Mouse (Mus musculus) NIH3T3 (cell line): ENCODE data around the gene Shld1.

Source experiments
- DNase-seq: peaks from one replicate; pipeline ENCODE4 v3.0.0-alpha.2; 2012; ENCODE audit warnings: low read depth

The Shld1 gene

DNA sequence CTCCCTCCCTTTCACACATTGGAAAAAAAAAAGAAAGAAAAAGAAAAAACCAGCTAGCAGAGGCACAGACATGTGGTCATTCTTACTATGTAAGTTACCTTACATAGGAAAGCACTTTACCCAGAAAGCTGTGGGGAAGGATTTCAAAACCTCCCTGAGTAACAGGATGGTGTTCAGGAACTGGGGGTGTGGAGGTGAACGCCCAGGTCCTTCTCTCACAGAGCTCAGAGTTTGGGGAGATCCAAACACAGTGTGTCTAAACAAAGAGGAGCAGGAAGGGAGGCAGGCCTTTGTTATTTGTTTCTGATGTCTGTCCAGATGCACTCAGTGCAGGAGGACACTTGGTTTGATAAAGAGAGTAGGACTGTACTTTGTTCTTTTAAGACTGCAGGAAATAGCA is 5.6 kb downstream of the Shld1 start:
- no peak for DNase-seq

DNA sequence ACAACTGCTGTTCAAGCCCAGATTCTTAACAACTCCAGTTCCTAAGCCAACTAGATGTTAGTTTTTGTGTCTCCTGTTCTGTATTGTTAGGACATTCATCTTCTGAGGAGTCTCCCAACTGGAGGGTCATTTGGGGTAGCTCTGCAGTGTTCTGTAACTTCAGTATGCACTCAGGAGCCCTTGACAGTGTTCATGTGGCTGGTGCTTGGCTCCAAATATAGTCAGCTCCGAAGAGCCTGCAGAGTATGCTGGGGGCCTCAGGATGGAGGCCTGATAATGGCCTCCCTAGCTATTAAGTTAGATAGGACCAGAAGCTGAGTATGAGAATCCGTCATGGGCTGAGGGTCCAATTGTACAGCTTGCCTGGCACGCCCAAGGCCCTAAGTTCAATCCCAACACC is 7.2 kb downstream of the Shld1 start:
- DNase-seq, result no peak

DNA sequence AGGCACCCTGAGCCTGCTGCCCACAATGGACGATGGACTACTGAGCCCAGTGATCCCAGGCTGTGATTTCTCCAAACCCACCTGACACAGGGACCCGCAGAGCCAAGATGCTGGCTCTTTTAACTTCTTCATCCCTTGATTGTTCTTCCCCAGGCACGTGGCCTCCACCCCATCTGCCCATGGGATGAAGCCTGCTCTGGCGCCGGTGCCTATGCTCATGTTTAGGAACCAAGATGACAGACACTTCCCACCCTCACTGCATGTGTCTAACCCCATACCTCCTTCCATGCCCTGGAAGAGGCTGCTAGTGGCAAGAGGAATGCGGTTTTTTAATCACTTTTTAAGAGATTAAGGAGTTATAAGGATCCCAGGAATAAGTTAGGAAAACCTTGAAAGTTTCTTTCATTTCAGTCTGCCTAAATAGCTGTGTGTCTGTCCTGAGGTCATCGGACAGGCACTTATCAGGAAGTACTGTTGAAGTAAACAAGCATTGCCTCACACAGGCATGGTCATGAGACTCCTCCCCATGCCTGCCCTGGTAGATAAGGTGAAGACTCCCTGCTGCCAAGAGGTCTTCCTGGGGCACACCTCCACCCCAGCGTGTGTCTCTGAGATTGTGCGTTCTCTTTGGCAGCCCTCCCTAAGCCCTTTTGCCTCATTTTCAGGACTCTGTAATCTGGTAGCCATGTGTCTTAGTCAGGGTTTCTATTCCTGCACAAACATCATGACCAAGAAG is 8.8 kb downstream of the Shld1 start:
- no peak for DNase-seq

DNA sequence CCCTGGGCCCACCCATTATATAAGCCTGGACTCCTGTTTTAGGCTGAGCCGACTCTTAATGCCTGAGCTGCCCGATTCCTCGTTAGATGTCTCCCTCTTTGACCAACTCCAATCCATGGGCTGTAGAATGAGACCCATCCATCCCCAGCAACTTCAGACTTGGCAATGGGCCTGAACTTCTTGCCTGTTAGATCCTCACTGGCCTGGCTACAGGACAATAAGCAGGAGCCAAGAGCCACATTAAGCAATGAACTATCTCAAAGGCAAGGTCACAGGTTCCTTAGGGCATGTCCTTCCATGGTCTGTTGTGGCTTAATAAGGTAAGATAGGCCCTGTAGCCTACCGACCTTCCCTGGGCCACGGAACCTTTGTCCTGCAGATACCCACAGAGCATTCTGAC is 9.8 kb downstream of the Shld1 start:
- DNase-seq, result no peak

DNA sequence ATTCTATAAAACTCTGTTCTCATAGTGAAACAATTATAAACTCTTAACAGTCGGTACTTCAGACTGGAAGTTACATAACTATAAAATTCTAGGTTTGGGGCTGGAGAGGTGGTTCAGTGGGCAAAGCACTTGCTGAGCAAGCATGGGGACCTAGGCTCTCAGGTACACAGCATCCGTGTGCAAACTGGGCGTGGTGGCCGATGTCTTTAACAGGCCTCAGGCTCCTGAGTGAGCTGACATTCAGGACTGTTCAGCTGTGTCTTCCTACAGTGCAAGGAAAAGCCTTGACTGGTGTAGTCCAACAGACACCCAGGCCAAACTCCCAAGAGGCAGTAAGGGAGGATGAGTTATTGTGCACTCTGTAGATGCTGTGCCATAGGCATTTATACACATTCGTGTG is 10.5 kb downstream of the Shld1 start:
- DNase-seq, result no peak

DNA sequence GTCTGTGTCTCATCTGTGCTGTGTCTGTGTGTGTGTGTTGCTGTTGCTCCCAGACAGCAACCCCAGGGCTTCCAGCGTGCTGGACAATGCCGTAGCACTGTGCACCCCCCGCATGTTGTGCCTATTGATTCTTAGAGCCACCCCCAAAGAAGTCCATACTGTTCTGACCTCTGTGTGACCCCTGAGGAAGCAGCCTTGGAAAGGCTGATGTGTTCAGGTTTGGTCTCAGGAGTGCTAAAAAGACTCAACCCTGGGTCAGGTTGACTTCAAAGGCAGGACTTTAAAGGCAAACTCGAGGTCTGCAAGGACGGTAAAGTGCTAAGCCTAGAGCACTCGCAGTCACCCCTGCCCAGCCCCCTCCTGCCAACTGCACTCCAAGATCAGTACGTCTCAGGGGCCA is 11.0 kb downstream of the Shld1 start:
- DNase-seq, result no peak

DNA sequence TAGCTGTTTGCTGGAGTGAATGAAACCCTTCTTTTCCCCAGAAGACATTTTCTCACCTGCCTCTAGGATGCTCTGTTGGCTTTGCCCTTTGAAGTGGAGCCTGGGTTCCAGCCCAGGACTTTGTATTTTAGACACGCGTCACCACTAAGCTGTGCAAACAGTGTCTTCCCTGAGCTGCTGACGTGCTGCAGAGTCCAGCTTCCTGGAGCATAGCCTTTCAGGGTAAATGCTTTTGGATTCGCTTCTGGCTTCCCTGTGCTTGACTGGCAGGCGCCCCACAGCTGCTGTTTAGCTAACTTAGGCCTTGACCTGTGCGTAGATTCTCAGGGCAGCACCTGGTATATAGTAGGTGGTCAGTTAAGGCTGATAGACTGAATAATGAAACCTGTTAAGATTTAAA is 11.7 kb downstream of the Shld1 start:
- DNase-seq, result no peak

DNA sequence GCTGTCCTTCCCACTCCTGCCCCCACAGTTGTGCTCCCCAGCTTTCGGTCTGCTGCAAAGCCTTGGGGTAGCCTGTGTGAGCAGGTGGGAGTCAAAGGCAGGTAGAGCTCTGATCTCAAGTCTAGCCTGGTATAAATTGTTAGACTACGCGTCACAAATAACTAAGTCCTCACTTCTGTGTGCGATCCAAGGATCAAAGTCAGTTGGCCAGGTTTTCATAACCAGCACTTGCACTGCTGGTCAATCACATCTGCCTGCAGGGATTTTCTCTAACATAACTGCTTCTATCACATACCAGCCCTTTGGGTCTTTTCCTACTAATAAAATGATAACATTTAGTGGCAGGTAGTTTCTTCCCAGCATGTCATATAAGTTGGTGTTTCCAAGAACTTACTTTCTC is 14.2 kb downstream of the Shld1 start:
- DNase-seq, result no peak

DNA sequence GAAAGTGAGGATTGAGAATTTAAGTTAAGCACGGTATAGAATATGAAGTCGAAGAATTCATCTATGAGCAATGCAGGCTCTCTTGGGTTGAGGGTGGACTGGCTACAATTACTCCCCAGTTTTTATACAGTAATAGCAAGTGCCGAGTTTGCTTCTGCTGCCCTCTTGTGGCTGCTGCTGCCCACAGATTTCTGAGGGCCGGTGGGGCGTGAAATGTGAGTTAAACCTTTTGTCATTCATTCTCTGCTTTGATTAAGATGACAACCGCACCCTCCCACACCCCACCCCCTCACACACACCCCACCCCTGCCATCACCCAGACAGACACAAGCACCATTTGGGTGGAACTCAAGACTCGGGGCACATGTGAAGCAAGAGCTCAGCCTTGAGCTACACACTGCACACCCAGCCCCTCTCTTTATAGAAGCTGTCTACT is 14.7 kb downstream of the Shld1 start:
- DNase-seq, result peak; percentile 84

DNA sequence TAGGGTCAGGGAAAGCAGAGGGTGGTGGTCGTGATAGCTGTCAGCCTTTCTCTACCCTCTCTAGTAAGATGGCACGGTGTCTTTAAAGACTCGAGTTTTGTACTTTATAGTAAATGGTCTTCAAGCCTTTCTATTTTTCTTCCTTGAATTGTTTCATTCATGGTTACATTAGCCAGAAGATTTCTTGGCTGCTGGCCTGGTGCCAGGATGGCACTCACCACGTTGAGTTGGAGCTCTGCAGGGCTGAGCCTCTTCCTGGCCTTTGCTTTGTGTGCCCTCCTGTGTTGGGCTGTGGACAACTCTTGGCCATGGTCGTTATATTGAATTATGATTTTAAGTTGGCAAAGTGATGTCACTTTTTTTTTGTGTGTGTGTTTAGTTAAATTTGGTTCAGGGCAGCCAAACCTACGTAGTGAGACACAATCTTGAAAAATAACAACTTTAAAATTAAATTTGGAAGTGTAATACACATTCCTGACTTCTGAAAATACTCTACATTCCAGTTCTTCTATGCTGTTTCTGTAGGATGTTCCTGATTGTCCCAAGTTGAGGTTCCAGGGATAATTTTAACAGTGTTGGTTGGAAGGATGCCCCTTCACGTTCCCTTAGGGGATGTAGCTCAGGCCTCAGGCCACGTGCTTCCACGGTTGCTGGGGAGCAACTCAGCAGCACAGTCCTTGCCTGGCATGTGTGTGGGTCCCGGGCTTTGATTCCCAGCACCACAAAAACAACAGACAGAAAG is 18.7 kb downstream of the Shld1 start:
- peak; percentile 34 for DNase-seq

DNA sequence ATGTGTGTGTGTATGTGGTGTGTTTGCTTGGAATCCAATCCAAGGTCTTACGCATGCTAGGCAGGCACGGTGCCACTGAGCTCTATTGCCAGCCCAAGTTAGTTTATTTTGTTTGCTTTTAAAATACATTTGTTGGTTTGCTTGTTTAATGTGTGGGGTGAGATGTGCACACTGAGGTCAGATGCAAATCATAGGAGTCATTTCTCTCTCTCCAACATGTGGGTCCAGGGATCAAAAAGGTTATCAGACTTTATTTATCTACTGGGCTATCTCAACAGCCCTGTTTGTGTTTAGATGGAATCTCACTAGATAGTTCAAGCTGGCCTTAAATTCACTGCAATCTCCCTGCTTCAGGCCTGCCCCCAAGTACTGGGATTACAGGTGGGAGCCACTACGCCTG is 19.6 kb downstream of the Shld1 start:
- DNase-seq, result peak; percentile 18

DNA sequence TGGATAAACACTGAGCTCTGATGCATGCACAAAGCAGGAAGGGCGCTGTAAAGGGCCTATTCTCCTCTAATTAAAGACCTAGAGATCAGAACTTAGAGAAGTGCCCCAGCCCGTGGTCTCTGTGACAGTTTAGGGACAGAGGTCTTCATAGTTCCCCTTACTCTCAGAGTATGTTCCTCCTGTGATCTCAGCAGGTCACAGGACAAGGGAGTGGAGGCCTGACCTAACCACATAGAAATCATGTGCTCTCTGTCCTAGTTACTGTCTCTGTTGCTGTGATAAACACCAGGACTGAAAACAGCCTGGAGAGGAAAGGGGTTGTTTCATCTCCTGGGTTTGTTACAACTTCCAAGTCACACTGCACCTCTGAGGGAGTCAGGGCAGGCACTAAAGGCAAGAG is 23.8 kb downstream of the Shld1 start:
- DNase-seq, result no peak

DNA sequence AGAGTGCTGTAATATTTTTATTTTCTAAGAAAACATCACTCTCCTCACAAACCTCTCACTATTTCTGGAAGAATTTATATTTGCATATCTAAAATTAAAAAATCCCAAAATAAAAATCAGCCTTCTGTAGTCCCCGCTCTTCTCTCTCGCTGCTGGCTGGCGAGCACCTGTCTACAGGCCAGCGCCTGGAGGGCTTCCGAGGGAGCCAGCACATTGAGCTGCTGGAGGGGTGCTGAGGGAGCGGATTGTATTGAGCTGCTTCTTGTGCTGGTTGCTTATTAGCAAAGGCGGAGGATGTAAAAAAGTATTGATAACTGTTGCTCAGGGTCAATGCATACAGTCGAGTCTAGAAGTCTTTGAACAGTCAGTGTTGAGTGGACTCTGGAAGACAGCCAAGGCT is 25.3 kb downstream of the Shld1 start:
- DNase-seq, result no peak

DNA sequence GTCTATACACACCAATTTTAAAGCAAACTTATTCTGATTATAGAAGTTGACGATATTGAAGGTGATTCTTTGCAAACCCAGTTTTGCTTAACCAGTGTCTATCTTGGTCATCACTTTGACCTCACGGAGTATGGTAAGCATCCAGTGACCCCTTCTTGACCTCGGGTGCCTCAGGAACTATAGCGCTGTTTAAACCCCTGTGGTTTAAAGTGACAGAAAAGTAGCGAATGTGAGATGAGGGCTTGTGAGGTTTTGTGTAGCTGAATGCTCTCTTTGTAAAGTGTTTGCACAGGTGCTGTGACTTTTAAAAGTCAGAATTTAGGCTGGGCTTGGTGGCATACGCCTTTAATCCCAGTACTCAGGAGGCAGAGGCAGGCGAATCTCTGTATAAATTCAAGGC is 27.8 kb downstream of the Shld1 start:
- no peak for DNase-seq

DNA sequence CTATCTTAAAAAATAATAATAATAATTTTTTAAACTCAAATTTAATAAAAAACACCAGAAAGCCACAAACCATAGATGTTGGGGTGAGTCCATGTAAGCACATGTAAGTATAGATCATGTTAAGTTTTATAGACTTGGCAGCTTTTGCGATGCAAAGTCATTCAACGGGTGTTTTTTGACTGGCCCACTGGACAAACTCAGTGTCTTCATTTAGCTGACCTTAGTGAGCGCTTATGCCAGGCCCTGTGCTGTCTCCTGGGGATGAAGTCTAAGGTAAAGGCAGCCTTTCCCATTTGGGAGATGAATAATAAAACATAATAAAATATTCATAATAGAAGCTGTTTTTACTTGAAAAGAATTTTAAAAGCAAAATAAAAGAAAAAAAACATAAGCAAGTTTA is 28.2 kb downstream of the Shld1 start:
- no peak for DNase-seq

DNA sequence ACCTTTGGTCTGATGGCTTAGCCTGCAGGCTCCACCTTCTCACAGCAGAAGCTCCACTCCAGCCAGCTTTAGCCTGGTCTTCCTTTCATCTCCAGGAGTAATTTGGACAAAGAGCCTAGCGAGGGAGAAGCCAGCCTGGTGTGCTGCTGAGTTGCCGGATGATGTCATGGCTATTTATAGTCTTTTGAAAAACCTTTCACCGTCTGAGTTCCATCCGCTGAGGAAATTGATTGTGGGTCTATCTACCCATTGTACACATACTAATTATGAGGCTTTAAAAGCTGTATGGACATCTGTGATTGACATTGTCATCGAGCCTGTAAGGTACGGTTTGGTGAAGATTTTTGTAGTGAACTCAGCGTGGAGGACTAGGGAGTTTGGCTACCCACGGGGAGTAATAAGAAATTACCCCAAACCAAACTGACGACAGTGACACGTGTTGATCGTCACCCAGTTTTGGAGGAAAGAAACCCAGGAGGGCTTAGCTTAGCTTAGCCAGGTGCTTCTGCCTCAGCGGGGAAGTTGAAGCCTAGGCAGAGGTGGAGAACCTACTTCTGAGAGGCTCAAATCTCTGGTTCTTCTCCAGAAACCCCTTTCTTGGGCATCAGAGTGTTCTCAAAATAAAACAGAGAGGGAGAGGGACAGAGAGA is 28.8 kb downstream of the Shld1 start:
- DNase-seq, result no peak

DNA sequence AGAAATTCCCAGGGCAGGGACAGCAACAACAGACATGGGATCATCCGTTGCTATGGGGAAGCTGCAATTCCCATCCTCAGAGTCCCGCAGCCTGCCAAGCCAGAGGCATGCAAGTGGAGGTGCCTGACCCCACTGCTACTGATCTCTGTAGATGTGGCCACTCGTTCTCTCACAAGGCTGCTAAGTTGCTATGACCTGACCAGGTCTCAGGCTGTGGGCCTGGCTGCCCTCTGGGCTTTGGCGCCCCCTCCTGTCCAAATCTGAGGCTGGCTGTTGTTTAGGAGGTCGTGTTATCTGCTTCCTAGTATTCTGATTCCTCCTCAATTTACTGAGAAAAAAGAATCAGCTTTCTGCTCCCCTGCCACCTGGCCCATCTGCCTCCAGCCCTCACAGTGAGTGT is 29.4 kb downstream of the Shld1 start:
- DNase-seq, result peak; percentile 65

DNA sequence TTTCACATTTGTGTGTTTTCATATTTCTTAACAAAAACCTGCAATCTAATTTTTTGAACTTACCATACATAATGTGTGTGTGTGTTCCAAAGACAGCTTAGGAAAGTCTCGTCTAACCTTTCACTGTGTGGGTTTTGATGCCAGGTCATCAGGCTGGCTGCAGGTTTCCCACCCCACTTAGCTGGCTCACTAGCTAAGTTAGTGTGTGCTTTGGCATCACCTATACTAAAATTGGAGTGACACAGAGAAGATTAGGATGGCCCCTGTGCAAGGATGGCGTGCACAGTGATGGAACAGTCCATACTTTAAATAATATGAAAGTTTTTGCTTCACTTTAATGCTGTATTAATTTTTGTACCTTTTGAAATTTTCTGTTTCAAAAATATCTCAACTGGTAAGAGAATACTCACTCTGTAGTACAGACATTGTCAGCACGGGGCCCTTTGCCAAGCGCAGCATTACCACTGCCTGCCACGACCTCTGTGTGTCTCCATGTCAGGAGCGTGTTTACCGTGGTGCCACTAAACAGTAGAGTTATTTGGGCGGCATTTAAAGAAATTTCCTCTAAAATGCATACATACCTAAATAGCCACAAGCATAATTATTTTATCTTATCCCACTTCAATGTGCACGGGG is 30.3 kb downstream of the Shld1 start:
- DNase-seq, result no peak

DNA sequence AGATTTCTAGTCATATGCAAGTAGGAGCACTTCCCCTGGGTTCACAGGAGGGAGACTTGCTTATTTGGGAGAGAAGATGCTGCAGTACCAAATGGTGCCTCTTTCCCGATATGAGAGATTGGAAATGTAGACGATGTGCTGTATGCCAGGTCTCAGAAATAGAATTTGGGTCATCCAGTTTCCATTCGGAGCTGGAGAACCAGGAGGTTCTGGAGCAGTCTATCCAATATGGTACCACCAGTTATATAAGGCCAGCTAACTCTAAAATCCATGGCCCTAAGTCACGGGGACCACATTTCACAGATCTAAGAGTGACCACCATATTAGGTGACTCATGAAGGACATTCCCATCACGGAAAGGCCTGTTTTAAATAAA is 30.8 kb downstream of the Shld1 start:
- DNase-seq, result no peak

DNA sequence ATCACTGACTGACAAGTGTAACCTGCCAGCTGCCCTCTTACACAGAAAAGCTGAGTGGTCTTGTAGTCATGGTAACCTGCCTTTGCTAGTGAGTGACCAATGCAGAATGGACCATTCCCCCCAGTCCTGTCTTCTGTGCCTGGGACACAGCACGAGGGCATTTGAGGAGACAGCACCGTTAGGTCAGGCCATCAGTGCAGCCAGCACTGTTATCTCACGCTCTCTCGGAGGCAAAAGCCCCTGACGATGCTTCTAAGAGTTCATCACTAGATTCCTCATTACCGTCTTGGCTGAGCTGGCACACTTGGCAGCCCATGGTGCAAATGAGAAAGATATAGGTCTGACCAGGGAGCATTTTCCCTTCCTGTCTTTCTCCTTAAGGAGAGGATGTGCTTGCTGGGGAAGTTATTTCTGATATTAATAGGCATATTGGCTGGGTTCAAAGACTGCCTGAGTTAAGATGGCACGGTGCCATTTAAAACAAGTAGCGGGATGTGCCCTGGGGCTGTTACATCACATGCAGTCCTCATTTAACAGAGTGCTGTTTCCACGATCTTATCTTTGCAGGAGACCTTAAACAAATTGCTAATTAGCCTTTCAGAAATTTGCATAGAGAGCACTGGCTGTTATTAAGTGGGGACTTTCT is 34.3 kb downstream of the Shld1 start:
- DNase-seq, result peak; percentile 44

DNA sequence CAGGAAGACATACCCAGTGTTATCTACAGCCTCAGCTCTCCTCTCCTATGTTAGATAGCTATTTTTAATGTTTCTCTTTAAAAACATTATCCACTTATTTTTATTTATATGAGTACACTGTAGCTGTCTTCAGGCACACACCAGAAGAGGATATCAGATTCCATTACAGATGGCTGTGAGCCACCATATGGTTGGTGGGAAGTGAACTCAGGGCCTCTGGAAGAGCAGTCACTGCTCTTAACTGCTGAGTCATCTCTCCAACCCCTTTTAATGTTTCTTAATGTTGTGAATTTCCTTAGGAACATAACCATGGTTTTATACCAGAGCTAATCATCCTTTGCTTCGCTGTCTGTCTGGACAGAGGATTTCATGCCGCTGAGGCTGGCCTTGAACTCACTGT is 35.1 kb downstream of the Shld1 start:
- peak; percentile 43 for DNase-seq

DNA sequence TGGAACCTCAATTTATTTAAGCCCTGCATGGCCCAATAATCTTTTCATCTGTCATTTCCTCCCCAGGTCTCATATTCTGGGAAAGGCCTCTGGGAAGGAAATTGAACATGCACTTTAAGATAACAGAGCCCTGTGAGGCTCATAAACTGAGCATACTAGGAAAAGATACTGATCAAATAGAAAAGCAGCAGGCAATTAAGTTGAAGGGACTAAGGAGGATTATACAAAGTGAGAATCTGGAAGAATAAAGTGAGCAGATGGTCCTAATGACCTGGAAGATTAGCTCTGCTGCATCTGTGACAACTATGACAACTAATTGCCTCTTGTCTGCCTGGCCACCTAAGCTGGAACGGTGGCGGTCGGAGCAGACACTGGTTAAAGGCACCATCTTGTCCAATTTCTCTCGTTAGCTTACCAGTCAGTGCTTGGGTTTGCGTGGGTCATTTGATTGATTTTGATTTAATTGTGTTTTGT is 37.3 kb downstream of the Shld1 start:
- DNase-seq, result no peak
